Mouse (Mus musculus): ENCODE data around the gene Rapgef4. TPM values are rescaled to one million over a fixed set of nuclear protein-coding genes. Genes with fewer than 3 reads are reported as not detected.
A peak's percentile ranks its signal among the peaks of the same experiment; 100 is the strongest.

Rapgef4 gene
- polyA plus RNA-seq, 1 experiment from 2014 or later, result 4.4 TPM

- H3K36me3 ChIP-seq (ENCODE audit: control insufficient read depth, insufficient read depth, low read length), result no peaks in the 10 kb centered on the region
- H3K4me1 ChIP-seq (ENCODE audit: control insufficient read depth, insufficient read depth, low read length), result peaks cover 8% of the 10 kb centered on the region; the same call in 1 of the 2 replicates
- peak overlapping the region; percentile 39; the same call in 1 of the 2 replicates for H3K27ac ChIP-seq (ENCODE audit: low read length)
- 48% methylated on average over 4 of the region's 4 CpGs for WGBS
- H3K4me3 ChIP-seq (ENCODE audit: low read depth, low read length), result no peak overlapping the region
- H3K9ac ChIP-seq (replicated peaks; ENCODE audit: low read depth, low read length), result no peak overlapping the region
- H3K9me3 ChIP-seq (ENCODE audit: control insufficient read depth, low read depth, low read length), result no peaks in the 10 kb centered on the region
- H3K4me2 ChIP-seq (replicated peaks; ENCODE audit: low read depth, low read length), result no peak overlapping the region
- no peak; the same call in 1 of the 2 replicates for ATAC-seq (ENCODE audit: insufficient number of reproducible peaks, insufficient read depth, low FRiP score, low read depth)
- H3K27me3 ChIP-seq (ENCODE audit: control insufficient read depth, insufficient read depth, low read length), result no peaks in the 10 kb centered on the region
These were observed 133.1 kb downstream of the Rapgef4 start for GRCm38 (mm10) chr2:72114148-72114559.

- Histone ChIP-seq H3K9me3 (ENCODE audit: control insufficient read depth, low read depth, low read length) (no peaks in the 10 kb centered on the region), H3K4me1 (ENCODE audit: control insufficient read depth, insufficient read depth, low read length) (peaks cover 8% of the 10 kb centered on the region; the same call in 1 of the 2 replicates), H3K4me2 (replicated peaks; ENCODE audit: low read depth, low read length) (no peak overlapping the region), H3K36me3 (ENCODE audit: control insufficient read depth, insufficient read depth, low read length) (no peaks in the 10 kb centered on the region), H3K27me3 (ENCODE audit: control insufficient read depth, insufficient read depth, low read length) (no peaks in the 10 kb centered on the region), H3K9ac (replicated peaks; ENCODE audit: low read depth, low read length) (no peak overlapping the region), H3K4me3 (ENCODE audit: low read depth, low read length) (no peak overlapping the region), H3K27ac (ENCODE audit: low read length) (no peak overlapping the region)
- WGBS, result 49% methylated on average over 7 of the region's 7 CpGs
- ATAC-seq (ENCODE audit: insufficient number of reproducible peaks, insufficient read depth, low FRiP score, low read depth), result no peak
These were observed 135.1 kb downstream of the Rapgef4 start for GRCm38 (mm10) chr2:72116103-72116502.

GRCm38 (mm10) chr2:72116698-72117097, 135.7 kb downstream of the Rapgef4 start:
- no peak overlapping the region for H3K27ac ChIP-seq (ENCODE audit: low read length)
- H3K4me2 ChIP-seq (replicated peaks; ENCODE audit: low read depth, low read length), result no peak overlapping the region
- no peak overlapping the region for H3K4me3 ChIP-seq (ENCODE audit: low read depth, low read length)
- H3K4me1 ChIP-seq (ENCODE audit: control insufficient read depth, insufficient read depth, low read length), result peaks cover 8% of the 10 kb centered on the region; the same call in 1 of the 2 replicates
- no peaks in the 10 kb centered on the region for H3K9me3 ChIP-seq (ENCODE audit: control insufficient read depth, low read depth, low read length)
- no peaks in the 10 kb centered on the region for H3K27me3 ChIP-seq (ENCODE audit: control insufficient read depth, insufficient read depth, low read length)
- no peaks in the 10 kb centered on the region for H3K36me3 ChIP-seq (ENCODE audit: control insufficient read depth, insufficient read depth, low read length)
- 27% methylated on average over 5 of the region's 5 CpGs for WGBS
- H3K9ac ChIP-seq (replicated peaks; ENCODE audit: low read depth, low read length), result no peak overlapping the region
- no peak for ATAC-seq (ENCODE audit: insufficient number of reproducible peaks, insufficient read depth, low FRiP score, low read depth)

- Histone ChIP-seq H3K4me1 (ENCODE audit: control insufficient read depth, insufficient read depth, low read length) (peaks cover 8% of the 10 kb centered on the region; the same call in 1 of the 2 replicates), H3K36me3 (ENCODE audit: control insufficient read depth, insufficient read depth, low read length) (no peaks in the 10 kb centered on the region), H3K9ac (replicated peaks; ENCODE audit: low read depth, low read length) (no peak overlapping the region), H3K4me3 (ENCODE audit: low read depth, low read length) (no peak overlapping the region), H3K27ac (ENCODE audit: low read length) (no peak overlapping the region), H3K9me3 (ENCODE audit: control insufficient read depth, low read depth, low read length) (no peaks in the 10 kb centered on the region), H3K4me2 (replicated peaks; ENCODE audit: low read depth, low read length) (no peak overlapping the region), H3K27me3 (ENCODE audit: control insufficient read depth, insufficient read depth, low read length) (no peaks in the 10 kb centered on the region)
- ATAC-seq (ENCODE audit: insufficient number of reproducible peaks, insufficient read depth, low FRiP score, low read depth), result no peak
- WGBS, result 42% methylated on average over 15 of the region's 15 CpGs
These were observed 136.3 kb downstream of the Rapgef4 start for GRCm38 (mm10) chr2:72117138-72118011.

- Histone ChIP-seq H3K4me2 (replicated peaks; ENCODE audit: low read depth, low read length) (no peak overlapping the region), H3K27me3 (ENCODE audit: control insufficient read depth, insufficient read depth, low read length) (no peaks in the 10 kb centered on the region), H3K9ac (replicated peaks; ENCODE audit: low read depth, low read length) (no peak overlapping the region), H3K36me3 (ENCODE audit: control insufficient read depth, insufficient read depth, low read length) (no peaks in the 10 kb centered on the region), H3K4me3 (ENCODE audit: low read depth, low read length) (no peak overlapping the region), H3K9me3 (ENCODE audit: control insufficient read depth, low read depth, low read length) (no peaks in the 10 kb centered on the region), H3K27ac (ENCODE audit: low read length) (no peak overlapping the region), H3K4me1 (ENCODE audit: control insufficient read depth, insufficient read depth, low read length) (peaks cover 8% of the 10 kb centered on the region; the same call in 1 of the 2 replicates)
- ATAC-seq (ENCODE audit: insufficient number of reproducible peaks, insufficient read depth, low FRiP score, low read depth), result no peak
- 82% methylated on average over 6 of the region's 6 CpGs for WGBS
These were observed 139.2 kb downstream of the Rapgef4 start for GRCm38 (mm10) chr2:72120211-72120610.

GRCm38 (mm10) chr2:72122410-72123223, 141.6 kb downstream of the Rapgef4 start:
- H3K27ac ChIP-seq (ENCODE audit: low read length), result no peak overlapping the region
- no peak for ATAC-seq (ENCODE audit: insufficient number of reproducible peaks, insufficient read depth, low FRiP score, low read depth)
- H3K4me1 ChIP-seq (ENCODE audit: control insufficient read depth, insufficient read depth, low read length), result no peaks in the 10 kb centered on the region
- H3K27me3 ChIP-seq (ENCODE audit: control insufficient read depth, insufficient read depth, low read length), result no peaks in the 10 kb centered on the region
- no peak overlapping the region for H3K9ac ChIP-seq (replicated peaks; ENCODE audit: low read depth, low read length)
- no peaks in the 10 kb centered on the region for H3K36me3 ChIP-seq (ENCODE audit: control insufficient read depth, insufficient read depth, low read length)
- no peak overlapping the region for H3K4me2 ChIP-seq (replicated peaks; ENCODE audit: low read depth, low read length)
- H3K9me3 ChIP-seq (ENCODE audit: control insufficient read depth, low read depth, low read length), result no peaks in the 10 kb centered on the region
- whole genome bisulfite sequencing, result 88% methylated on average over 14 of the region's 14 CpGs
- H3K4me3 ChIP-seq (ENCODE audit: low read depth, low read length), result no peak overlapping the region

- no peak for ATAC-seq (ENCODE audit: insufficient number of reproducible peaks, insufficient read depth, low FRiP score, low read depth)
- 59% methylated on average over 5 of the region's 5 CpGs for WGBS
- no peaks in the 10 kb centered on the region for H3K9me3 ChIP-seq (ENCODE audit: control insufficient read depth, low read depth, low read length)
- no peaks in the 10 kb centered on the region for H3K27me3 ChIP-seq (ENCODE audit: control insufficient read depth, insufficient read depth, low read length)
- H3K36me3 ChIP-seq (ENCODE audit: control insufficient read depth, insufficient read depth, low read length), result no peaks in the 10 kb centered on the region
- no peak overlapping the region for H3K4me2 ChIP-seq (replicated peaks; ENCODE audit: low read depth, low read length)
- no peaks in the 10 kb centered on the region for H3K4me1 ChIP-seq (ENCODE audit: control insufficient read depth, insufficient read depth, low read length)
- H3K4me3 ChIP-seq (ENCODE audit: low read depth, low read length), result no peak overlapping the region
- no peak overlapping the region for H3K27ac ChIP-seq (ENCODE audit: low read length)
- no peak overlapping the region for H3K9ac ChIP-seq (replicated peaks; ENCODE audit: low read depth, low read length)
These were observed 142.8 kb downstream of the Rapgef4 start for GRCm38 (mm10) chr2:72123851-72124250.

- H3K27me3 ChIP-seq (ENCODE audit: control insufficient read depth, insufficient read depth, low read length), result no peaks in the 10 kb centered on the region
- H3K4me2 ChIP-seq (replicated peaks; ENCODE audit: low read depth, low read length), result no peak overlapping the region
- no peak overlapping the region for H3K4me3 ChIP-seq (ENCODE audit: low read depth, low read length)
- H3K9ac ChIP-seq (replicated peaks; ENCODE audit: low read depth, low read length), result no peak overlapping the region
- H3K4me1 ChIP-seq (ENCODE audit: control insufficient read depth, insufficient read depth, low read length), result no peaks in the 10 kb centered on the region
- no peaks in the 10 kb centered on the region for H3K36me3 ChIP-seq (ENCODE audit: control insufficient read depth, insufficient read depth, low read length)
- WGBS, result 63% methylated on average over 3 of the region's 3 CpGs
- no peaks in the 10 kb centered on the region for H3K9me3 ChIP-seq (ENCODE audit: control insufficient read depth, low read depth, low read length)
- ATAC-seq (ENCODE audit: insufficient number of reproducible peaks, insufficient read depth, low FRiP score, low read depth), result no peak
- H3K27ac ChIP-seq (ENCODE audit: low read length), result no peak overlapping the region
These were observed 144.7 kb downstream of the Rapgef4 start for GRCm38 (mm10) chr2:72125786-72126185.
